Mouse (Mus musculus): Measurements from ENCODE around the gene Lypd6b. TPM values are rescaled to one million over a fixed set of nuclear protein-coding genes. Genes with fewer than 3 reads are reported as not detected.

Gene Lypd6b
- polyA plus RNA-seq, 1 experiment from 2014 or later: 2.0 TPM

GRCm38 (mm10) chr2:49938246-49938645, 150.8 kb downstream of the Lypd6b start:
- ATAC-seq: no peak
- Histone ChIP-seq H3K9me3 (no peaks in the 10 kb centered on the region), H3K36me3 (no peaks in the 10 kb centered on the region), H3K9ac (no peak overlapping the region), H3K4me1 (replicated peaks) (no peaks in the 10 kb centered on the region), H3K27me3 (replicated peaks) (no peaks in the 10 kb centered on the region), H3K4me3 (replicated peaks) (no peak overlapping the region), H3K27ac (no peak overlapping the region), H3K4me2 (replicated peaks) (no peak overlapping the region)
- WGBS: 59% methylated on average over 8 of the region's 8 CpGs

DNA sequence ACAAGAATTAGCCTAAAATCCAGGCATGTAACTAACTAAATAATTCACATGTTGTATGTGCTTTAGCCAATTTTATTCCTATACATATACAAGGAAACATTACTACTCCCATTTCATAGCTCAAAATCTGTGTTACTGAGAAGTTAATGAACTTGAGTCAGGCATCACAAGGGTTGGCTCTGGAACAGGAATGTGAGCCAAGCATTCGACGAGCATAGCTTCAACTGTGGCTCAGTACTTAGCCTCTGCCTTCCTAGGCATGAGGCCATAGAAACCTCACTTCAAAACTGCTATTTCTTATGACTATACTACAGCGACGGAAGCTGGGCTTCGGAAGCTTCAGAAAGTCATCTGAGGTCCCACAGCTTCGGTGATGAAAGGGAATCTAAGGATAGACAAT, 152.9 kb downstream of the Lypd6b start:
- Histone ChIP-seq H3K4me3 (replicated peaks) (no peak overlapping the region), H3K9ac (no peak overlapping the region), H3K27ac (no peak overlapping the region), H3K4me1 (replicated peaks) (no peaks in the 10 kb centered on the region), H3K9me3 (no peaks in the 10 kb centered on the region), H3K27me3 (replicated peaks) (no peaks in the 10 kb centered on the region), H3K4me2 (replicated peaks) (no peak overlapping the region), H3K36me3 (no peaks in the 10 kb centered on the region)
- 83% methylated on average over 6 of the region's 6 CpGs for whole genome bisulfite sequencing
- ATAC-seq: no peak

- ATAC-seq: no peak
Measured at GRCm38 (mm10) chr2:49942100-49942499, 154.6 kb downstream of the Lypd6b start.

GRCm38 (mm10) chr2:49951681-49952080, 164.2 kb downstream of the Lypd6b start:
- no peak for ATAC-seq
- Histone ChIP-seq H3K9ac (no peak overlapping the region), H3K4me1 (replicated peaks) (0 out of 2 replicates have a peak, but pooled peaks cover 3% of the 10 kb centered on the region), H3K36me3 (no peaks in the 10 kb centered on the region), H3K4me3 (replicated peaks) (no peak overlapping the region), H3K4me2 (replicated peaks) (no peak overlapping the region), H3K27ac (no peak overlapping the region), H3K27me3 (replicated peaks) (no peaks in the 10 kb centered on the region), H3K9me3 (no peaks in the 10 kb centered on the region)
- WGBS: 74% methylated on average over 4 of the region's 4 CpGs

More at GRCm38 (mm10) chr2:49942100-49942499, 154.6 kb downstream of the Lypd6b start:
- H3K4me3 ChIP-seq (replicated peaks): no peak overlapping the region
- no peaks in the 10 kb centered on the region for H3K9me3 ChIP-seq
- no peaks in the 10 kb centered on the region for H3K27me3 ChIP-seq (replicated peaks)
- no peaks in the 10 kb centered on the region for H3K36me3 ChIP-seq
- WGBS: 48% methylated on average over 5 of the region's 5 CpGs
- H3K9ac ChIP-seq: no peak overlapping the region
- no peak overlapping the region for H3K4me2 ChIP-seq (replicated peaks)
- H3K27ac ChIP-seq: no peak overlapping the region
- H3K4me1 ChIP-seq (replicated peaks): no peaks in the 10 kb centered on the region

DNA sequence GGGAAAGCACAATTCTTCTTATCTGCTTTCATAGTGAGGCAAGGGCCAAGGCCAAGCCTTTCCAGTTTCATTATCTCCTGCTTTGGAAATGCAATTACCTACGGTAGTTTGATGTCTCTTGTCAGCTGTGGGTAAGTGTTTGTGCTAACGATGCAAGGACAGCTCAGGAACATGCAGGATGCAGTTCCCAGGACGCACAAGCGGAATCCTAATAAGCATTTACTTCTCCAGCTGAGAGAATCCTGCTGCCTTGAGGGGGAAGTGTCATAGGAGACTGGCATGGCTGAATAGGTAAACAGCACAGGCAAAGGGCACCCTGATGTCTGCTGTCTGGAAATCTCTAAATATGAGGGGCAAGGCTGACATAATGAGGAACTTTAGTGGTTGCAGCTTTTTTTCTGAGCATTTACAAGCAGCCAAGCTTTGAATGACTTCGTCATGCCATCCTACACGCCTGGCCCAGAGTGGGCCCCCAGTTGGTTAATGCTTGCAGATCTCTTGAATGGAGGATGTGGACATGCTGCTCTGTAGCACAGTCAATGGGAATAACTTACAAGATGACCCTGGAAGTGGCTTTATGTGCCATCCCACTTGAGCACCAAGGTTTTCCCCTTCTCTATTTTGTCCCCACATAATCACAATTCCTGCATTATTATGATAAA, 165.3 kb downstream of the Lypd6b start:
- Histone ChIP-seq H3K4me1 (replicated peaks) (0 out of 2 replicates have a peak, but pooled peaks cover 3% of the 10 kb centered on the region), H3K27ac (no peak overlapping the region), H3K4me2 (replicated peaks) (no peak overlapping the region), H3K4me3 (replicated peaks) (no peak overlapping the region), H3K36me3 (no peaks in the 10 kb centered on the region), H3K9ac (no peak overlapping the region), H3K27me3 (replicated peaks) (no peaks in the 10 kb centered on the region), H3K9me3 (no peaks in the 10 kb centered on the region)
- WGBS: 51% methylated on average over 6 of the region's 6 CpGs
- no peak for ATAC-seq

- no peak overlapping the region for H3K4me2 ChIP-seq (replicated peaks)
- H3K4me3 ChIP-seq (replicated peaks): no peak overlapping the region
- H3K36me3 ChIP-seq: no peaks in the 10 kb centered on the region
- no peak for ATAC-seq
- no peak overlapping the region for H3K27ac ChIP-seq
- 0 out of 2 replicates have a peak, but pooled peaks cover 3% of the 10 kb centered on the region for H3K4me1 ChIP-seq (replicated peaks)
- WGBS: 62% methylated on average over 2 of the region's 2 CpGs
- no peaks in the 10 kb centered on the region for H3K9me3 ChIP-seq
- no peaks in the 10 kb centered on the region for H3K27me3 ChIP-seq (replicated peaks)
- no peak overlapping the region for H3K9ac ChIP-seq
Measured at GRCm38 (mm10) chr2:49957449-49957848, 170.0 kb downstream of the Lypd6b start.

DNA sequence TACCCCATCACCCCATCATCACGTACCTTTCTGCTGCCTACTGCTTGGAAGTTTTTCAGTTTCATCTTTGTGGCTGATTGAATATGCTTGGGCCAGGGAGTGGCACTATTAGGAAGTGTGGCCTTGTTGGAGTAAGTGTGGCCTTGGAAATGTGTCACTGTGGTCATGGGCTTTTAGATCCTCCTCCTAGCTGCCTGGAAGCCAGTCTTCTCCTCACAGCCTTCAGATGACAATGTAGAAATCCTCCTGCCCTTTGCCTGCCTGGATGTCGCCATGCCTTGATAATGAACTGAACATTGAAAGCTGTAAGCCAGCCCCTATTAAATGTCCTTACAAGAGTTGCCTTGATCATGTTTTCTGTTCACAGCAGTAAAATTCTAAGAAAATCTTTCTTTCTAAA, 174.5 kb downstream of the Lypd6b start:
- H3K4me2 ChIP-seq (replicated peaks): no peak overlapping the region
- no peaks in the 10 kb centered on the region for H3K4me1 ChIP-seq (replicated peaks)
- no peak overlapping the region for H3K27ac ChIP-seq
- H3K9ac ChIP-seq: no peak overlapping the region
- 90% methylated on average over 2 of the region's 2 CpGs for WGBS
- no peaks in the 10 kb centered on the region for H3K27me3 ChIP-seq (replicated peaks)
- no peaks in the 10 kb centered on the region for H3K9me3 ChIP-seq
- H3K36me3 ChIP-seq: no peaks in the 10 kb centered on the region
- H3K4me3 ChIP-seq (replicated peaks): no peak overlapping the region
- no peak for ATAC-seq

GRCm38 (mm10) chr2:49964899-49965298, 177.4 kb downstream of the Lypd6b start:
- no peak overlapping the region for H3K9ac ChIP-seq
- H3K27ac ChIP-seq: no peak overlapping the region
- WGBS: 79% methylated on average over 3 of the region's 3 CpGs
- H3K4me1 ChIP-seq (replicated peaks): no peaks in the 10 kb centered on the region
- no peaks in the 10 kb centered on the region for H3K36me3 ChIP-seq
- H3K9me3 ChIP-seq: no peaks in the 10 kb centered on the region
- no peak overlapping the region for H3K4me2 ChIP-seq (replicated peaks)
- no peak for ATAC-seq
- H3K4me3 ChIP-seq (replicated peaks): no peak overlapping the region
- H3K27me3 ChIP-seq (replicated peaks): no peaks in the 10 kb centered on the region

DNA sequence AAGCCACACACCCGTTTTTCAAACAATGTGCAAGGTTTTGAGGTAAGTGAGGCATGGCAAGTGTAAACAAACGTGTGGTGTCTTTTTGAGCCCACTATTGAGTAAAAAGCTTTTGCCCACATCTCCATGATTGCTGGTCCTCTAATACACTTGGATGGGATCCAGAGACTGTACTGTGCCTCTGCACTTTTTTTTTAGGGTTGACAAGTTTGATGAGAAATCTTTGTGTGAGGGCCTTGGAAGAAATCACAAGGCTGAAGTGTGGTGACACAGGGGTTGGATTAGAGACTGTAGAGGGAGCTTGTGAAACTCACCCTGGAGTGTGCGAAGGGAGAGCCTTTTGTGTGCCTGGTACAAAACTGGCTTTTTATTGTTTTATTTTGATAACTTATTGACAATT, 180.3 kb downstream of the Lypd6b start:
- H3K9me3 ChIP-seq: no peaks in the 10 kb centered on the region
- no peak overlapping the region for H3K27ac ChIP-seq
- no peak overlapping the region for H3K9ac ChIP-seq
- no peak overlapping the region for H3K4me2 ChIP-seq (replicated peaks)
- no peak overlapping the region for H3K4me3 ChIP-seq (replicated peaks)
- ATAC-seq: no peak
- H3K4me1 ChIP-seq (replicated peaks): no peaks in the 10 kb centered on the region
- 61% methylated on average over 3 of the region's 3 CpGs for WGBS
- H3K36me3 ChIP-seq: no peaks in the 10 kb centered on the region
- H3K27me3 ChIP-seq (replicated peaks): no peaks in the 10 kb centered on the region

- H3K9me3 ChIP-seq: no peaks in the 10 kb centered on the region
- H3K4me1 ChIP-seq (replicated peaks): no peaks in the 10 kb centered on the region
- H3K36me3 ChIP-seq: no peaks in the 10 kb centered on the region
- no peak for ATAC-seq
- H3K4me2 ChIP-seq (replicated peaks): no peak overlapping the region
- 91% methylated on average over 3 of the region's 3 CpGs for WGBS
- H3K9ac ChIP-seq: no peak overlapping the region
- H3K4me3 ChIP-seq (replicated peaks): no peak overlapping the region
- H3K27ac ChIP-seq: no peak overlapping the region
- no peaks in the 10 kb centered on the region for H3K27me3 ChIP-seq (replicated peaks)
Measured at GRCm38 (mm10) chr2:49970990-49971389, 183.5 kb downstream of the Lypd6b start.

- H3K36me3 ChIP-seq: no peaks in the 10 kb centered on the region
- H3K4me2 ChIP-seq (replicated peaks): no peak overlapping the region
- H3K9ac ChIP-seq: no peak overlapping the region
- H3K9me3 ChIP-seq: no peaks in the 10 kb centered on the region
- no peak for ATAC-seq
- H3K4me3 ChIP-seq (replicated peaks): no peak overlapping the region
- 82% methylated on average over 10 of the region's 10 CpGs for WGBS
- no peaks in the 10 kb centered on the region for H3K27me3 ChIP-seq (replicated peaks)
- H3K27ac ChIP-seq: no peak overlapping the region
- no peaks in the 10 kb centered on the region for H3K4me1 ChIP-seq (replicated peaks)
Measured at GRCm38 (mm10) chr2:49978606-49979005, 191.1 kb downstream of the Lypd6b start.

DNA sequence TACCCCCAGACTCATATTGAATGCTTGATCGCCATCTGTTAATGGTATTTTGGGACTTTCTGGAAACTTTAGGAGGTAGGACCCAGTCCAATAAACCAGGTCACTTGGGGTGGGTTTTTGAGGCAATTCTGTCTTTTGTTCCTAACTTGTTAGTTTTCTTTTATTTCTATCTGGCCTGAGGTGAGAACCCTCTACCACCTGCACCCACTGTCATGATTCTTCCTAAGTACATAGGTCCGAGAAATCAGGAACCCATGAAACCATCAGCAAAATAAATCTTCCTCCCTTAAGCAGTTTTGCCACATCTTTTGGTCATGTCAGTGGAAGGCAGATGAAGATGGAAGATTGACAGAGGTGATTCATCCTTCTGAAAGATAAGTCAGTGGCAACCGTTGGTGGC, 192.5 kb downstream of the Lypd6b start:
- H3K4me2 ChIP-seq (replicated peaks): no peak overlapping the region
- H3K27ac ChIP-seq: no peak overlapping the region
- no peaks in the 10 kb centered on the region for H3K4me1 ChIP-seq (replicated peaks)
- H3K4me3 ChIP-seq (replicated peaks): no peak overlapping the region
- no peaks in the 10 kb centered on the region for H3K27me3 ChIP-seq (replicated peaks)
- WGBS: 88% methylated on average over 3 of the region's 3 CpGs
- no peaks in the 10 kb centered on the region for H3K36me3 ChIP-seq
- no peak for ATAC-seq
- H3K9ac ChIP-seq: no peak overlapping the region
- H3K9me3 ChIP-seq: no peaks in the 10 kb centered on the region

DNA sequence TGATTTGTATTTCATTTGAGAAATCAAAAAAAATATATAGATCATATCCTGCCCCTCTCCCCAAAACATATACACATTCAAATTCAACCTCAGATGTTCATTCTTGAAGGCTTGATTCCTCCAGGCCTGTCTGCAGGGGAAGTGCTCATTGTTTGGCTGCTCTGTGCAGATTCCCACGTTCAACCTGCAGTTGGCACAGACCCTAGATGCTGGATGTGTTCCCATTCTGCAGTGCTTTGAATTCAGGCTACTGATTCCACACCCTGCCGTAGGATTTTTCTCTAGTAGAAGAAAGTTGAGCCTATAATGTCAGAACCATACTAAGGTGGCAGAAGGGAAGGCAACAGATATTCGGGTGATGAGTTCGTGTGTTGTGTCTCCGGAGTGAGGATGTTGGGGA, 195.5 kb downstream of the Lypd6b start:
- Histone ChIP-seq H3K27ac (no peak overlapping the region), H3K9ac (no peak overlapping the region), H3K4me2 (replicated peaks) (no peak overlapping the region), H3K9me3 (no peaks in the 10 kb centered on the region), H3K4me1 (replicated peaks) (no peaks in the 10 kb centered on the region), H3K36me3 (no peaks in the 10 kb centered on the region), H3K27me3 (replicated peaks) (no peaks in the 10 kb centered on the region), H3K4me3 (replicated peaks) (no peak overlapping the region)
- no peak for ATAC-seq
- 75% methylated on average over 5 of the region's 5 CpGs for WGBS
